Mouse (Mus musculus) megakaryocyte, embryonic 14.5 days (primary cell): ENCODE data around the gene Dcaf7. TPM values are rescaled to one million over a fixed set of nuclear protein-coding genes. Genes with fewer than 3 reads are reported as not detected.
"Not testable (repeated sequence)": the region's sequence is repeated elsewhere in the genome, so short reads cannot be mapped to it uniquely, and the experiment has no call there.

ENCODE experiments used
- H3K27me3 ChIP-seq: replicated peaks from 2 replicates; pipeline ENCODE3; 2012; ENCODE audit warnings: inconsistent platforms
- H3K36me3 ChIP-seq: replicated peaks from 2 replicates; pipeline ENCODE3; 2012; ENCODE audit warnings: low read length, inconsistent platforms, mixed read lengths
- H3K4me1 ChIP-seq: 2 replicates; pipeline ENCODE4 v1.6.1; 2012; ENCODE audit warnings: inconsistent platforms
- H3K4me3 ChIP-seq: replicated peaks from 2 replicates; pipeline ENCODE3; 2012; ENCODE audit warnings: moderate library complexity, mild to moderate bottlenecking, inconsistent platforms
- H3K9me3 ChIP-seq: 2 replicates; pipeline ENCODE4 v1.6.1; 2012; ENCODE audit warnings: inconsistent platforms
- FLI1 ChIP-seq: IDR thresholded peaks from 2 replicates; pipeline ENCODE4 v1.6.1; 2012; ENCODE audit warnings: low read length, inconsistent platforms, mixed read lengths
- GATA1 ChIP-seq: IDR thresholded peaks from 3 replicates; pipeline ENCODE4 v1.6.1; 2012; ENCODE audit warnings: mixed read lengths, low read length, inconsistent platforms, borderline replicate concordance
- polyA plus RNA-seq: library from polyadenylated mRNA; stranded (reverse); fragments of >175 nt; gene quantifications from 2 replicates; pipeline ENCODE4 v1.2.3, GENCODE M21; 2012; ENCODE audit warnings: low replicate concordance; ENCODE audit not compliant: insufficient read depth

Dcaf7 gene
- polyA plus RNA-seq, 1 experiment, result 5.8 TPM

DNA sequence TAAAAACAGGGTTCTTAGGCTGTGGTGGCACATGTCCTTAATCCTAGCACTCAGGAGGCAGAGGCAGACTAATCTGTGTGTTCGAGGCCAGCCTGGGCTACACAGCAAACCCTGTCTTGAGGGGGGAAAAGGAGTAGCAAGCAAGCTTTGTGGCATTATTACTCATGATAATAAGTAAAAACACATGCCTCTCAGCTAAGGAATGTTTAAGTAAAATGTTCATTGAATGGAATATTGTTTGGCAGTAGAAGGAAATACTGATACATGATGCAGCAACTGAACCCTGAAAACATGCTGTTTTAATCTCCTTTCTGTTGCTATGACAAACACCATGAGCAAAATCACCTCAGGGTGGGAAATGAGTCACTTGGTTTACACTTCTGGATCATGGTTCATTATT lies 24.6 kb downstream of the Dcaf7 start:
- Histone ChIP-seq H3K27me3 (no peaks in the 10 kb centered on the region), H3K4me1 (peaks cover 44% of the 10 kb centered on the region), H3K36me3 (peaks cover 42% of the 10 kb centered on the region), H3K9me3 (no peaks in the 10 kb centered on the region), H3K4me3 (no peak overlapping the region)
- TF ChIP-seq GATA1, result no peak
- TF ChIP-seq FLI1, result no peak

DNA sequence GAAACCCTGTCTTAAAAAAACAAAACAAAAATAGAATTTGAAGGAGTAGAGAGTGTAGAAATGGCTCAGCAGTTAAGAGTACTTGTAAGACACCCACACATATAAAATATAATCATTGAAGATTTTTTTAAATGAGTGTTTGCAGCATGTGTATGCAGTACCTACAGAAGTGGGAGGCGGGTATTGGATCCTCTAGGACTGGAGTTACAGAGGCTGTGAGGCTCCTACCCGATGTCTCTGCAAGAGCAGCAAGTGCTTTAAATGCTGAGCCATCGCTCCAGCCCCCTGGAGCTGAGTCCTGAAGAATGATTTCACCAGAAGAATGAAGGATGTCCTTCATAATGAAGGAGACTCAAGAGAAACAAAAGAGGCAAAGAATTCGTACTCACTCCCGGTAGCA lies 27.1 kb downstream of the Dcaf7 start:
- Histone ChIP-seq H3K4me3 (no peak overlapping the region), H3K27me3 (no peaks in the 10 kb centered on the region), H3K4me1 (peaks cover 37% of the 10 kb centered on the region), H3K36me3 (peaks cover 18% of the 10 kb centered on the region), H3K9me3 (no peaks in the 10 kb centered on the region)
- TF ChIP-seq FLI1 (no peak), GATA1 (no peak)

DNA sequence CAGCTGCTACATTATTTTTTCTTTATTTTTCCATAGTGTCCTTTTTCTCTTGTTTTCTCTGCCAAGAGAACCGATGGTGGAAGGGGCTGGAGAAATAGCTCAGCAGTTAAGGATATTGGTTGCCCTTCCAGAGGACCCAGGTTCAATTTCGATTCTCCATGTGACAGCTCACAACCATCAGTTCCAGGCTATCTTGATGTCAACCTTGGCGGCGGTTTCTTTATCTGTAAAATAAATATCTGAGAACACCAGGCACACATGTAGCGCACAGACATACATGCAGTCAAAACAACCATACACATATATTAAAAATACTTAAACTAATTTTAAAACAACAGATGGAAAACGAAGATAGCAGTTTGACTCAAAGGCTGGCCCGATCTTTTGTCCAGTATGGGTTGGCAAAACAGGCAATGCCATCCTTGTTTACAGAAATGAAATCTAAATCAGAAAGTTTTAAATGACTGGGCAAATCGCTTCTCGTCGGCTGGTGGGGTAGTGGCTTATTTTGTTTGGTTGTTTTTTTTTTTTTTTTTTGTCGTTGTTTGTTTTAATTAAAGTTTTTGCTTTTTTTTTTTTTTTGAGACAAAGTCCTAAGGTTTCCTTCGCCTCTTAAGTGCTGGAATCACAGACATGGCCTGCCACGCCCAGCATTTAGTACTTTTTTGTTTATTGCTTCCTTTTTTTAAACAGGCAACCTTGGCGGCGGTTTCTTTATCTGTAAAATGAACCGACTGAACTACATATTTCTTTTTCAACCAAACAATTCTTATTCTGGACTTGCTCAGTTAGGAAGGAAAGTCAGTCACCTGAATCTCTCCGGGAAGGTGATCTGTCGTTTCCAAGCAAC lies 28.6 kb downstream of the Dcaf7 start:
- TF ChIP-seq FLI1, result no peak
- no peak for TF ChIP-seq GATA1

DNA sequence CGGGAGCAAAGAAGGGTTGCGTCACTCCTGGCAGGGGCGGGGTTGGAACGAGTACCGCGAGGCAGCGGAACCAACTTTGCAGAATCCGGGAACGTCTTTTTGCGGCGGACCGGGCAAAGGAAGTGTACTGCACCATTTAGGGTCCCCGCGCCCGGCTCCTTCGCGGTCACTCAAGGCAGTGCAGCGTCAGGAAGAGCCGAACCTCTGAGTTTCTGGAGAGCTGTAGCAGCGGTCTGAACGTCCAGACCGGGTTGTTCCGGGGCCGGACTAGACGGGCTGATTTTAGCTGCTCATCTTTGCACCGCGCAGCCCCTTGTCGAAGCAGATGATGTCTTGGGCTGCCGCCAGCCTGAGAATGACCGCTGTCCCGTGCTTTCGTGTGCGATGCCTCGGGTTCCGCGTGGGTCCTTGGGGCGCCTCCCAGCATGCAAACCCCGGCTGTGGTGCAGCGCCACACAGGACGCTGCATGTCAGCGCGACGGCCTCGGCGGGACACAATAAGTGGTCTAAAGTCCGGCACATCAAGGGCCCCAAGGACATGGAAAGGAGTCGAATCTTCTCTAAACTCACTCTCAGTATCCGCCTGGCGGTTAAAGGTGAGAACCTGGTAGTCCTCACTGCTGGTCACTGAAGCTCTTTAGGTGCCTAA lies 29.4 kb downstream of the Dcaf7 start, which contains the start of gene Taco1:
TSS of gene Taco1 (plus strand) at position 139 of the 649 bp plus-strand sequence.
- TF ChIP-seq FLI1 (no peak), GATA1 (no peak)
- no peaks in the 10 kb centered on the region for H3K9me3 ChIP-seq
- H3K36me3 ChIP-seq, result peaks cover 17% of the 10 kb centered on the region
- peaks cover 29% of the 10 kb centered on the region for H3K4me1 ChIP-seq
- H3K4me3 ChIP-seq, result peak within 1 kb of the TSS; percentile 99
- no peaks in the 10 kb centered on the region for H3K27me3 ChIP-seq

More for the DNA sequence above, 28.6 kb downstream of the Dcaf7 start:
- H3K36me3 ChIP-seq, result peaks cover 10% of the 10 kb centered on the region
- H3K27me3 ChIP-seq, result no peaks in the 10 kb centered on the region
- H3K9me3 ChIP-seq, result no peaks in the 10 kb centered on the region
- H3K4me1 ChIP-seq, result peaks cover 33% of the 10 kb centered on the region
- H3K4me3 ChIP-seq, result peak overlapping the region; percentile 99

DNA sequence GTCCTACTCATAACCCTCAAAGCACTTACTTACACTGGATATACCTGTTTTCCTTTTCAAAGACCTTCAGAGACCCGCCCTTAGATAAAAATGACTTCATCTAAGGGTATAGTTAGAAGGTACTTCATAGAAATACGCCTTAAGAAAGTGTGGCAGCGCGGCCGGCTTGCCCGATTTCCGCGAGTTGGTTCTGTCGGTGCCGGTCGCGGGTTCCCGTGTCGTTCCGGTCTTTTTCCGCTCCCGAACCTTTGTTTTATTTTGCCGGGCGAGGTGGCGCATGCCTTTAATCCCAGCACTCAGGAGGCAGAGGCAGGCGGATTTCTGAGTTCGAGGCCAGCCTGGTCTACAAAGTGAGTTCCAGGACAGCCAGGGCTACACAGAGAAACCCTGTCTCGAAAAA lies 29.9 kb downstream of the Dcaf7 start:
- not testable (repeated sequence) for H3K9me3 ChIP-seq, H3K27me3 ChIP-seq
- Histone ChIP-seq H3K4me3 (peak overlapping the region; percentile 99), H3K36me3 (peaks cover 22% of the 10 kb centered on the region), H3K4me1 (peaks cover 24% of the 10 kb centered on the region)

DNA sequence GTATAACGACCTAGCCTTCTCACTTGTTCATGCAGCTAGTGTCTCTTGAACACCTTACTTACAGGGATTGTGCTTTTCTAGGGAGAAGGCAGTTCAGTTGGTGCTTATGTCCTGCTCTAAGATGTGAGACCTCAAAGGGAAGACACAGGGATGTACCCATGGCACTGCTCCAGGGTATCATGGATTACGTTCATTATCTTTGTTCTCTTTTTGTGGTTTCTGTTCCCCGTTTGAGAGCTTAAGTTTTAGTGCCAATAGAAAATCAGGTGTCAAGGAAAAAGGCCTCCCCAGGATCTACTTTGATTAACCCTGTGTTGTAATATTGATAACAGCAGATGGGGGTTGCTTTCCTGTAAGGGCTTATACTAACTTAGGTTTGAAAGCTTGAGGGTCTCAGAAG lies 37.1 kb downstream of the Dcaf7 start:
- peaks cover 53% of the 10 kb centered on the region for H3K36me3 ChIP-seq
- TF ChIP-seq GATA1 (no peak), FLI1 (no peak)
- H3K27me3 ChIP-seq, result no peaks in the 10 kb centered on the region
- H3K4me1 ChIP-seq, result no peaks in the 10 kb centered on the region; the same call in 1 of the 2 replicates
- H3K9me3 ChIP-seq, result no peaks in the 10 kb centered on the region
- no peak overlapping the region for H3K4me3 ChIP-seq

DNA sequence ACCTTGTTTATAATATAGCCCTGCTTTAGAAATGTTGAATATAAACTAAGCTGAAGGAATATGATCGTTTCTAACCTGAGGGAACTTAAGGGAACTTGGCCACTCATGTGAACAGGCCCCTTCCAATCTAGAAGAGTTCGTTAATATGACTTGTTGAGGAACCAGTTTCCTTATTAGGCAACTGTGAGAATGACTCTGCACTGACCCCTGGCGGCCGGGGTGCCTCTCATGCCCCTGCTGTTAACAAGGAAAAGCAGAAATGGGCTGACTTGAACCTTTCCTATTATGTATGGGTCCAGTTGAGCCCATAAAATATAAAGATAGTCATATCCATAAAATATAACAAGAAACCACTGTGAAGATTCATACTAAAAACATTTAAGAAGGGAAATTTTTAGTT lies 39.6 kb downstream of the Dcaf7 start:
- TF ChIP-seq GATA1, result no peak
- TF ChIP-seq FLI1, result no peak
- H3K4me1 ChIP-seq, result no peaks in the 10 kb centered on the region; the same call in 1 of the 2 replicates
- no peak overlapping the region for H3K4me3 ChIP-seq
- H3K27me3 ChIP-seq, result peaks cover 7% of the 10 kb centered on the region
- H3K9me3 ChIP-seq, result no peaks in the 10 kb centered on the region
- H3K36me3 ChIP-seq, result peaks cover 35% of the 10 kb centered on the region

DNA sequence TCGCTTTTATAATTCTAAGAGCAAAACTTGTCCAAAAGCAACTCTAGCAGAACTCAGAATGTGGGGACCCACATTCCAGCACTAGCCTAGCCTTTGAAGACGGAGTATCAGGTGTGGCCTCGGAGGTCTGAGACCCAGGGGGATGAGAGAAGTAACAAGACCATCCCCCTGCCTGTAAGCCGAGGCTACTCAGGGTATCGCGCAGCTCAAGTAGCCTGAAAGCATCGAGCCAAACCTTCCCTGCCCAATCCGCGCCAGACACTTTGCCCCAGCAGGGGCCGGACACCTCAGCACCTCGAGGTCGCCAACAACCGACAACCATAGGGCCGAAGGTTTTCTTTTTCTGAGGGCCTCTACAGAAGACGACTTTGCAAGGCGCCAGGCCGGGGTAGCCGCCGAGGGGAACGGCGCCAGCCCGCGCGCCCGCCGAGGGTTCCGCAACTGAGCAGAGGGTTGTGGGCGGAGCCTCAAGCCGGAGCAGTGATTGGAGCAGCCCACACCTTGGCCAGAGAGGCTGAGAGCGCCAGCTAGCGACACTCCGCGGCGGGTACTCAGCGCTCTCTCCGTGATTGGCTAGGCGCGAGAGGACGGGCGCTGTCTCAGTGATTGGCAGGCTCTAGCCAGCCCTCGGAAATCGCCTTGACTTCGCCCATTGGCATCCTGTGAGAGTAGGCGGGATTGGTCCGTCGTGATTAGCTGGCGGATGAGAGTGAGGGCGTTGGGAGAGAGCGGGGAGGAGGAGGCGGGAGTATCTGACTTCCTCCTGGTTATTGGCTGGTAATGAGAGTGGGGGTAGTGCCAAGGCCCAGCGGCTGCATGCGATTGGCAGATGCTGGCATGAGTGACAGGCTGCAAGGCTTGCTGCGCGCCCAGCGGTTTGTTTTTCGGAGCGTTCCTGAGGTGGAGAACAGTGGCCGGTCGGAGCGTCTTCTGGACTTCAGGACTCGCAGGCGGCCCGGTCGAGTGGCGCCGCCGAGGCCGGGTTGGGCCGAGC lies 47.3 kb downstream of the Dcaf7 start, which contains the start of gene Map3k3:
TSS of gene Map3k3 (plus strand) at position 906 of the 994 bp plus-strand sequence.
- peak within 1 kb of the TSS; percentile 97 for H3K4me3 ChIP-seq
- no peaks in the 10 kb centered on the region for H3K9me3 ChIP-seq
- TF ChIP-seq GATA1 (no peak), FLI1 (no peak)
- peaks cover 37% of the 10 kb centered on the region for H3K4me1 ChIP-seq
- H3K36me3 ChIP-seq, result no peaks in the 10 kb centered on the region
- H3K27me3 ChIP-seq, result peaks cover 15% of the 10 kb centered on the region

DNA sequence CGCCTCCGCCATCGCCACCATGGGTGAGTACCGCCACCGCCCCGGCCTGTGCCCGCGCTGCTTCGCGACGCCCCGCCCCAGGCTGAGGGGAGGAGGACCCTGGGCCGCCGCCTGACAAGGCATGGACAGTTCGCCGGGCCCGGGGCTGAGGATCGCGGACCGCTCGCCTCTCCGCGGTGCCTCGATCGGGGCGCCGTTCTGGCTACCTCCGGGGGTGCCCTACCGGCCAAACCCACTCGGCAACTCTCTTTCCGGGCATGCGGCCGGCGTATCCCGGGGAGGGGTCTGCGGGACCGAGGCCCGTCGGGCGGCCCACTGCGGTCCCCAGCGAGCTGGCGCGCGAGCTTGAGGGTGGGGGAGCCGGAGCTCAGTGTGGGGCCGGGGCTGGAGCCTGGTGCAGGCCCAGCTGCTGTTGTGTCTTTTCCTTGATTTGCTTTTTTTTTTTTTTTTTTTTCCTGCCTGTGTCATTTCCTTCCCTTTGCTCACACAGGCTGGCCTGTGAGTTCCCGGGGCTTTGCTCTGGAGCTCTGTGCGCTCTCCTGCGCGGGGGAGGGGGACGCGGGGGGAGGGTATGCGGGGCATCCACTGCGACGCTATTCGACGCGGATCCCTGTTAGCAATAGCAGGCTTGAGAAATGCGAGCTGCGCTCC lies 48.4 kb downstream of the Dcaf7 start:
- peaks cover 12% of the 10 kb centered on the region for H3K27me3 ChIP-seq
- TF ChIP-seq GATA1, result no peak
- TF ChIP-seq FLI1, result no peak
- H3K4me3 ChIP-seq, result peak overlapping the region; percentile 97
- H3K4me1 ChIP-seq, result peaks cover 44% of the 10 kb centered on the region
- no peaks in the 10 kb centered on the region for H3K9me3 ChIP-seq
- no peaks in the 10 kb centered on the region for H3K36me3 ChIP-seq
